Mouse (Mus musculus): ENCODE results near the gene Mrps14. TPM values are rescaled to one million over a fixed set of nuclear protein-coding genes. Genes with fewer than 3 reads are reported as not detected.

Mrps14 gene
- polyA plus RNA-seq (2012; rRNA removed; ENCODE audit: low replicate concordance), result 8.8 and 11.0 TPM in 2 replicates

GRCm38 (mm10) chr1:160194529-160195336 is at the start of gene Mrps14:
Gene Mrps14 (plus strand): TSS chr1:160195215.

GRCm38 (mm10) chr1:160153480-160153879 is 41.5 kb upstream of the Mrps14 start, which contains the start of gene Tnn:
Gene Tnn (minus strand): TSS chr1:160153580.

GRCm38 (mm10) chr1:160212703-160213669 is 18.0 kb downstream of the Mrps14 start, which contains the start of gene Cacybp:
Gene Cacybp (minus strand): TSS chr1:160212875.

Other genes starting within 250 kb of the Mrps14 start
- 3.3 and 7.9 TPM in 2 replicates for gene 4930523C07Rik, start 150.8 kb upstream of the Mrps14 start, polyA plus RNA-seq (2012; rRNA removed; ENCODE audit: low replicate concordance)
- 0.02 TPM in 1 of 2 replicates, not detected in the other for gene Tnn, start 41.6 kb upstream of the Mrps14 start, polyA plus RNA-seq (2012; rRNA removed; ENCODE audit: low replicate concordance)
- 0.76 and 2.4 TPM in 2 replicates for gene Cacybp, start 17.7 kb downstream of the Mrps14 start, polyA plus RNA-seq (2012; rRNA removed; ENCODE audit: low replicate concordance)